Mouse (Mus musculus): ENCODE results near the gene Snx27. TPM values are rescaled to one million over a fixed set of nuclear protein-coding genes. Genes with fewer than 3 reads are reported as not detected.

Gene Snx27
- total and polyA plus RNA-seq, 3 experiments = 23.1 to 35.3 (median 34.9) TPM

- H3K4me1 ChIP-seq (ENCODE audit: control insufficient read depth in 1 of 2, insufficient read depth in 2 of 2) = peaks cover 0 to 27% of the 10 kb centered on the region in 2 experiments
- H3K9ac ChIP-seq (ENCODE audit: insufficient read depth, low read depth) = no peak overlapping the region
- peaks cover 0 to 4% of the 10 kb centered on the region in 2 experiments for H3K36me3 ChIP-seq (replicated peaks in 1 of 2; ENCODE audit: control insufficient read depth in 1 of 2, insufficient read depth in 1 of 2, low read length in 1 of 2)
- no peak for TF ChIP-seq RCOR1 (conservative IDR thresholded peaks at IDR 0.05; ENCODE audit: low read depth, low read length)
- H3K4me2 ChIP-seq (ENCODE audit: insufficient read depth, low read depth, poor library complexity, severe bottlenecking) = no peak overlapping the region
- H3K79me2 ChIP-seq (replicated peaks; ENCODE audit: control insufficient read depth, extremely low read depth, insufficient read depth, poor library complexity, severe bottlenecking) = no peaks in the 10 kb centered on the region
- H3K27ac ChIP-seq (ENCODE audit: insufficient read depth, low read depth) = no peak overlapping the region
- no peaks in the 10 kb centered on the region for H3K27me3 ChIP-seq (replicated peaks)
- dilution Hi-C loops (cut with MboI; ENCODE audit: extremely low pct_ligation_motif_present, extremely low pct_unique_long_range_greater_than_20kb, low sequenced_read_pairs) (no loop called here), in situ Hi-C loops (cut with MboI; ENCODE audit: low pct_ligation_motif_present, low pct_unique_long_range_greater_than_20kb, low sequenced_read_pairs) (no loop called here)
- H3K9me3 ChIP-seq (replicated peaks; ENCODE audit: low read length) = no peaks in the 10 kb centered on the region
- no peak overlapping the region for H3K4me3 ChIP-seq (replicated peaks in 1 of 3; ENCODE audit: low read depth in 2 of 3, low read length in 2 of 3, poor library complexity in 1 of 3)
- DNase-seq (ENCODE audit: extremely low read depth) = no peak
These were observed 101.1 kb downstream of the Snx27 start for GRCm38 (mm10) chr3:94481429-94481828.

GRCm38 (mm10) chr3:94480291-94480884 lies 102.1 kb downstream of the Snx27 start, which contains the start of gene Riiad1:
Gene Riiad1 (minus strand): TSS chr3:94480341.
- H3K4me3 ChIP-seq (replicated peaks in 1 of 3; ENCODE audit: low read depth in 2 of 3, low read length in 2 of 3, poor library complexity in 1 of 3) = no peak within 1 kb of the TSS
- DNase-seq (ENCODE audit: extremely low read depth) = no peak
- peaks cover 0 to 26% of the 10 kb centered on the region in 2 experiments for H3K4me1 ChIP-seq (ENCODE audit: control insufficient read depth in 1 of 2, insufficient read depth in 2 of 2)
- H3K36me3 ChIP-seq (replicated peaks in 1 of 2; ENCODE audit: control insufficient read depth in 1 of 2, insufficient read depth in 1 of 2, low read length in 1 of 2) = peaks cover 0 to 4% of the 10 kb centered on the region in 2 experiments
- H3K27ac ChIP-seq (ENCODE audit: insufficient read depth, low read depth) = no peak within 1 kb of the TSS
- dilution Hi-C loops (cut with MboI; ENCODE audit: extremely low pct_ligation_motif_present, extremely low pct_unique_long_range_greater_than_20kb, low sequenced_read_pairs) = no loop called here
- no peak within 1 kb of the TSS for H3K9ac ChIP-seq (ENCODE audit: insufficient read depth, low read depth)
- in situ Hi-C loops (cut with MboI; ENCODE audit: low pct_ligation_motif_present, low pct_unique_long_range_greater_than_20kb, low sequenced_read_pairs) = no loop called here
- H3K9me3 ChIP-seq (replicated peaks; ENCODE audit: low read length) = no peaks in the 10 kb centered on the region
- no peak within 1 kb of the TSS for H3K4me2 ChIP-seq (ENCODE audit: insufficient read depth, low read depth, poor library complexity, severe bottlenecking)
- no peak for TF ChIP-seq POLR2A (IDR thresholded peaks at IDR 0.05; ENCODE audit: low read depth, low read length)
- no peaks in the 10 kb centered on the region for H3K79me2 ChIP-seq (replicated peaks; ENCODE audit: control insufficient read depth, extremely low read depth, insufficient read depth, poor library complexity, severe bottlenecking)
- no peaks in the 10 kb centered on the region for H3K27me3 ChIP-seq (replicated peaks)

GRCm38 (mm10) chr3:94479564-94479963 lies 103.0 kb downstream of the Snx27 start:
- Histone ChIP-seq H3K36me3 (replicated peaks in 1 of 2; ENCODE audit: control insufficient read depth in 1 of 2, insufficient read depth in 1 of 2, low read length in 1 of 2) (peaks cover 0 to 4% of the 10 kb centered on the region in 2 experiments), H3K9me3 (replicated peaks; ENCODE audit: low read length) (no peaks in the 10 kb centered on the region), H3K27ac (ENCODE audit: insufficient read depth, low read depth) (no peak overlapping the region), H3K79me2 (replicated peaks; ENCODE audit: control insufficient read depth, extremely low read depth, insufficient read depth, poor library complexity, severe bottlenecking) (no peaks in the 10 kb centered on the region), H3K27me3 (replicated peaks) (no peaks in the 10 kb centered on the region), H3K4me2 (ENCODE audit: insufficient read depth, low read depth, poor library complexity, severe bottlenecking) (no peak overlapping the region), H3K4me1 (ENCODE audit: control insufficient read depth in 1 of 2, insufficient read depth in 2 of 2) (peaks cover 0 to 26% of the 10 kb centered on the region in 2 experiments), H3K4me3 (replicated peaks in 1 of 3; ENCODE audit: low read depth in 2 of 3, low read length in 2 of 3, poor library complexity in 1 of 3) (no peak overlapping the region), H3K9ac (ENCODE audit: insufficient read depth, low read depth) (no peak overlapping the region)
- dilution Hi-C loops (cut with MboI; ENCODE audit: extremely low pct_ligation_motif_present, extremely low pct_unique_long_range_greater_than_20kb, low sequenced_read_pairs) = no loop called here
- DNase-seq (ENCODE audit: extremely low read depth) = no peak
- TF ChIP-seq E2F4 (IDR thresholded peaks at IDR 0.05; ENCODE audit: insufficient replicate concordance, low read depth, low read length) (no peak), ELF1 (IDR thresholded peaks at IDR 0.05; ENCODE audit: low read depth, low read length) (no peak), TBP (conservative IDR thresholded peaks at IDR 0.05; ENCODE audit: low read depth, low read length) (no peak), RAD21 (IDR thresholded peaks at IDR 0.05; ENCODE audit: low read depth, low read length) (no peak), POLR2A (IDR thresholded peaks at IDR 0.05; ENCODE audit: low read depth, low read length) (no peak), SMC3 (IDR thresholded peaks at IDR 0.05; ENCODE audit: low read depth, low read length) (no peak), MAFK (IDR thresholded peaks at IDR 0.05; ENCODE audit: insufficient replicate concordance, low read length) (no peak), MAZ (IDR thresholded peaks at IDR 0.05; ENCODE audit: low read depth, low read length) (no peak), KAT2A (IDR thresholded peaks at IDR 0.05; ENCODE audit: insufficient replicate concordance, low read length) (no peak), SIN3A (IDR thresholded peaks at IDR 0.05; ENCODE audit: low read length) (no peak), EP300 (IDR thresholded peaks at IDR 0.05; ENCODE audit: low read length) (no peak), CTCF (conservative IDR thresholded peaks at IDR 0.05 in 1 of 2, IDR thresholded peaks at IDR 0.05 in 1 of 2; ENCODE audit: low read depth in 2 of 2, low read length in 2 of 2) (no peak), UBTF (IDR thresholded peaks at IDR 0.05; ENCODE audit: low read depth, low read length) (no peak), GABPA (IDR thresholded peaks at IDR 0.05; ENCODE audit: insufficient replicate concordance, low read depth, low read length) (no peak), USF2 (conservative IDR thresholded peaks at IDR 0.05; ENCODE audit: low read depth, low read length) (no peak), JUND (conservative IDR thresholded peaks at IDR 0.05; ENCODE audit: low read depth, low read length) (no peak), MXI1 (IDR thresholded peaks at IDR 0.05; ENCODE audit: low read depth, low read length) (no peak), PAX5 (IDR thresholded peaks at IDR 0.05; ENCODE audit: low read length) (no peak), NRF1 (IDR thresholded peaks at IDR 0.05; ENCODE audit: low read depth, low read length) (no peak), MAX (IDR thresholded peaks at IDR 0.05; ENCODE audit: low read length) (no peak)
- in situ Hi-C loops (cut with MboI; ENCODE audit: low pct_ligation_motif_present, low pct_unique_long_range_greater_than_20kb, low sequenced_read_pairs) = no loop called here

All from CH12.LX (cell line).